Mouse (Mus musculus) G1E (cell line): ENCODE measurements around the gene Calcrl.

Experiments
- CTCF ChIP-seq: IDR thresholded peaks from 2 replicates; pipeline ENCODE4 v1.5.1; 2012; ENCODE audit warnings: low read depth, low read length, inconsistent platforms, mixed read lengths
- GATA1 ChIP-seq: IDR thresholded peaks from 2 replicates; pipeline ENCODE4 v1.6.1; 2012; ENCODE audit warnings: borderline replicate concordance, low read length, inconsistent platforms, mixed read lengths
- POLR2AphosphoS5 ChIP-seq: IDR thresholded peaks from 2 replicates; pipeline ENCODE4 v1.6.1; 2012; ENCODE audit warnings: low read depth, low read length, inconsistent platforms; ENCODE audit not compliant: insufficient replicate concordance
- TAL1 ChIP-seq: conservative IDR thresholded peaks from 2 replicates; pipeline ENCODE4 v1.6.1; 2012; ENCODE audit warnings: low read depth, low read length, inconsistent platforms, mixed read lengths

DNA sequence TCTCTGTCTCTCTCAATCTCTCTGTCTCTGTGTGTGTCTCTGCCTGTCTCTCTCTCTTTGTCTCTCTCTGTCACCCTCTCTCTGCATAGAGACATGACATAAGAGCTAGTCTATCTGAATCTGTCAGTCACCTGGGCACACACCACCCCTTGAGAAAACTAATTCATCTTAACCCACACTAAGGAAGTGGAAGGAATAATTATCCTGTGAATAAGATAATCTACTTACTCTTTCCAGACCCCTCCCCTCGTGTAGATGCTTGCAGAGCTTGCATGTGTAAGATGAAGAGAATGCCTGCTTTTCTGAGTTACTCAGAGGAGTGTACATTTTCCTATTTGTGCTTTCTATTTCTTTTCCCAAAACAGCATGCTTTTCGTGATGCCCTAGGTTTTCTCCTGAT is 81.5 kb downstream of the Calcrl start:
- TF ChIP-seq CTCF (no peak), GATA1 (no peak), POLR2AphosphoS5 (no peak), TAL1 (no peak)
